Mouse (Mus musculus) stomach, adult 2 months (tissue): ENCODE data around the gene H3f3a. TPM values are rescaled to one million over a fixed set of nuclear protein-coding genes. Genes with fewer than 3 reads are reported as not detected.

Experiments
- polyA plus RNA-seq: library from polyadenylated mRNA; depleted of rRNA; stranded (reverse); fragments of >200 nt; gene quantifications from 2 replicates; pipeline ENCODE4 v1.2.3, GENCODE M21; 2012; rRNA removed

Gene H3f3a
- 38.2 and 53.7 TPM in 2 replicates for polyA plus RNA-seq

DNA sequence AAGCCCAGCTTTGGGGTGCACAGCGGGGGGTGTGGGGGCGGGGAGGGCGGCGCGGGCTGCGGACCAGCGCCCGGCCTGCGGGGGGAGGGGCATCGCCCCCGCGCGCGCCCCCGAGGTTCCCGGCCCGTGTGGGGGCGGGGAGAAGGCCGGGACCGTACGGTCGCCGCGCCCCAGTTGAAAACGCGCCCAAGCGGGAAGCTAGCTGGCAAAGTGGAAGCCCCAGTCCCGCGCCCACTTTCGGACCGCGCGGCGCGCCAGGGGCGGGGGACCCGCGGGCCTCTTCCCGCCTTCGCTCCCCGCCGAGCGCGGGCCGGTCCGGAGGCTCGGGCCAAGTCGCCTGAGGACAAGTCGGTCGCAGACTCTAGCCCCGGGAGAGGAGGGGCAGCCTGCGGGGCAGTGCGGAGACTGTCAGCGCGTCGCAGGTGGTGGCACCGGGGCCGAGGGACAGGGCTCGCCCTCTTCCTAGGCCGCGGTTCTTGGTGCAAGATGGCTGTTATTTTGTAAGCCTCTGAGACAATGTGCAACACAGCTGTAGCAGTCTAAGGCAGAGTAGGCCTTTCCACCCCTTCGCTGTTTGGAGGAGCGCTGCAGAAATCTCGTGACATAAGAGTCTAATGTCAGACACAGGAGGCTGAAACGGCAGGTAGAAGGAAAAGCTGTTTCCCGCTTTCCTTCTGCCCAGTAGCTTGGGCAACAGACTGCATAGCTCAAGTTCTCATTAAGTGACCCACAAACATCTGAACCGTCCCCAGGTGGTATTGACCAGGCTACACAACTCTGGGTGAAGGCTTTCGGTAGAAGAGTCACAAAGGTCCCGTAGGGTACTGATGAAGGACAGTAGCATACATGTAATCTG, at the start of gene H3f3a:
TSS of gene H3f3a (minus strand) at position 59 of the 856 bp plus-strand sequence.

DNA sequence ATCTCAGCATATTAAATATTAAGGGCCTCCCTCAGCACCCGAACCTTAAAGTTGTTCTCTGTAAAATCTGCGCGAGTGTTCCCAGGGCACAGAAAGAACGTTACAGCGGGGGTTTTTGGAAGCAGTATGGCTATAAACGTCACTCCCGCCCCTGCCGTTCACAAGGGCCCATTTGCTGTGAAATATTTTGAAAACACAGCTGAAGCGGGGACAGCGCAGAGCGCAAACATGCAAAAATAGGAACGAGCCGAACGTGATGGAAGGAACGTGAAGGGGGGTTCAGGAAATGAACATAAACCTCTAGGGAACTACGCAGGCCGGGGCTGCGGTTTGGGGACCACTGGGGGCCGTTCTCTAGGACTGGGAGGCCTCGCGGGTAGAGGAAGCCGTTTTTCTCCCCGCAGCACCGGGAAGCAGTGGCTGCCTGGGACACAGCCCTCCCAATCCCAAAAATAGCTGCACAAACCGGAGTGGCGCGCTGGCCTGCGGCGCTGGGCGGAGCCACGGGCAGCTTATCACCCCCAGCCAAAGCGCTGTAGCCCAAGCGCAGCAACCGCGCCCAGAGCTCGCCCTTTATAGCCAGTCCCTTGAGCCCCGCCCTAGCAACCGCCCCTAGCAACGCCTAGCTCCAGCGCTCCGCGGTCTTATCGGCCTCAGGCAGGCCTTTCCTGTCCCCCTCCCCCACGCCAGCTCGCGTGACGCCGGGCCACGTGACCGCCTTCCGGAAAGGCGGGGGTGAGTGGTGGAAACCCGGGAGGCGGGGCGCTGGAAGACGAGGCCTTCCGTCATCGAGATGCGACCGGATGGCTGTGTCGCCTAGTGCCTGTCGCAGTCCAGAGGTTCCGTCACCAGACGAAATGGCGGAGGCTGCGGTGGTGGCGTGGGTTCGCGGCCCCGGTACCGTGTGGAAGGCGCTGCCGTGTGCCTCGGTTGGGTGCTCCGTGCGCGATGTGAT, 36.9 kb upstream of the H3f3a start, which contains the start of gene Sde2:
TSS of gene Sde2 (plus strand) at position 812 of the 955 bp plus-strand sequence.

Other genes starting within 250 kb of the H3f3a start
- gene Parp1, start 245.0 kb downstream of the H3f3a start, polyA plus RNA-seq = 4.6 and 4.8 TPM in 2 replicates
- 0.66 and 0.68 TPM in 2 replicates for gene Lin9, start 172.8 kb downstream of the H3f3a start, polyA plus RNA-seq
- gene Mixl1, start 116.9 kb downstream of the H3f3a start, polyA plus RNA-seq = not detected in 2 replicates
- 4.7 and 5.1 TPM in 2 replicates for gene Acbd3, start 87.9 kb downstream of the H3f3a start, polyA plus RNA-seq
- gene Sde2, start 37.2 kb upstream of the H3f3a start, polyA plus RNA-seq = 1.6 and 2.4 TPM in 2 replicates
- not detected in 2 replicates for gene Lefty2, start 79.2 kb upstream of the H3f3a start, polyA plus RNA-seq
- gene Pycr2, start 90.3 kb upstream of the H3f3a start, polyA plus RNA-seq = 32.6 and 43.3 TPM in 2 replicates
- gene Lefty1, start 121.1 kb upstream of the H3f3a start, polyA plus RNA-seq = 7.7 and 8.0 TPM in 2 replicates
- 92.4 and 94.7 TPM in 2 replicates for gene Tmem63a, start 128.4 kb upstream of the H3f3a start, polyA plus RNA-seq
- 19.1 and 26.4 TPM in 2 replicates for gene Ephx1, start 207.0 kb upstream of the H3f3a start, polyA plus RNA-seq
- gene 9130409I23Rik, start 237.3 kb upstream of the H3f3a start, polyA plus RNA-seq = 2.6 and 3.7 TPM in 2 replicates